Mouse (Mus musculus) erythroblast, embryonic 14.5 days (primary cell): ENCODE results near the gene Spag17.

Source experiments
- GATA1 ChIP-seq: IDR thresholded peaks from 2 replicates; pipeline ENCODE4 v1.6.1; 2012; ENCODE audit warnings: low read length, inconsistent platforms, mixed read lengths
- TAL1 ChIP-seq: IDR thresholded peaks from 3 replicates; pipeline ENCODE4 v1.6.1; 2012; ENCODE audit warnings: low read length, inconsistent platforms, mixed read lengths

DNA sequence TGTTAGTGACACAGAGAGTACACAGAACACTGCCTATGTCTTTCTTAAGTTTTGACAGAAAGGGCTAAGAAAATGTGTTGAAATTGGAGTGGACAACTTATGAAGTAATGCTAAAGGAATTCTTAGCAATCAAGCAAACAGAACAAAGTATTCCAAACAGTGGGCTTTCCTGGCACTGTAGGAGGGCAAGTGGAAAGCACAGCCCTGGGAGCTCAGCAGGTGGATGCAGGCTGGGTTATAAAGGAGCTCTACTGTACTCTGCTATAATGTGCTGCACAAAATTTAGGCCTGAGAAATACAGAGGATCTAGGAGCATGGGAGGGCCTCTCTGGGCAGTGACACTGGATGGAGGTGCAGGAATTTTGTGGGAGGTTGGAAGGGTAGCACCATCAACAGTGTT lies 71.3 kb downstream of the Spag17 start:
- TF ChIP-seq GATA1 (no peak), TAL1 (no peak)
